Mouse (Mus musculus) gastrocnemius, adult 2 months (tissue): ENCODE results near the gene Mael. TPM values are rescaled to one million over a fixed set of nuclear protein-coding genes. Genes with fewer than 3 reads are reported as not detected.
A peak's percentile ranks its signal among the peaks of the same experiment; 100 is the strongest.

Source experiments
- DNase-seq: peaks from one replicate; pipeline ENCODE4 v3.0.0; 2022
- H3K27ac ChIP-seq: fragments of 200-600 bp; 2 replicates; pipeline ENCODE4 v1.8.1; 2022; ENCODE audit warnings: mild to moderate bottlenecking
- H3K4me3 ChIP-seq: fragments of 200-600 bp; 2 replicates; pipeline ENCODE4 v1.8.1; 2022; ENCODE audit warnings: mild to moderate bottlenecking, moderate library complexity
- CTCF ChIP-seq: fragments of 200-600 bp; IDR thresholded peaks from 2 replicates; pipeline ENCODE4 v1.8.1; 2022; ENCODE audit warnings: antibody characterized with exemption, mild to moderate bottlenecking, moderate library complexity
- intact Hi-C: fragments of 180-260 bp; cut with DNase I; formaldehyde crosslinking; loops from one replicate; pipeline ENCODE4 v1.15.1; 2025
- total RNA-seq, 2 experiments: library from RNA; stranded (reverse); gene quantifications; 2 replicates each; pipeline ENCODE4 v1.2.3; 2021

Mael gene
- total RNA-seq, 2 experiments from 2014 or later = not detected

DNA sequence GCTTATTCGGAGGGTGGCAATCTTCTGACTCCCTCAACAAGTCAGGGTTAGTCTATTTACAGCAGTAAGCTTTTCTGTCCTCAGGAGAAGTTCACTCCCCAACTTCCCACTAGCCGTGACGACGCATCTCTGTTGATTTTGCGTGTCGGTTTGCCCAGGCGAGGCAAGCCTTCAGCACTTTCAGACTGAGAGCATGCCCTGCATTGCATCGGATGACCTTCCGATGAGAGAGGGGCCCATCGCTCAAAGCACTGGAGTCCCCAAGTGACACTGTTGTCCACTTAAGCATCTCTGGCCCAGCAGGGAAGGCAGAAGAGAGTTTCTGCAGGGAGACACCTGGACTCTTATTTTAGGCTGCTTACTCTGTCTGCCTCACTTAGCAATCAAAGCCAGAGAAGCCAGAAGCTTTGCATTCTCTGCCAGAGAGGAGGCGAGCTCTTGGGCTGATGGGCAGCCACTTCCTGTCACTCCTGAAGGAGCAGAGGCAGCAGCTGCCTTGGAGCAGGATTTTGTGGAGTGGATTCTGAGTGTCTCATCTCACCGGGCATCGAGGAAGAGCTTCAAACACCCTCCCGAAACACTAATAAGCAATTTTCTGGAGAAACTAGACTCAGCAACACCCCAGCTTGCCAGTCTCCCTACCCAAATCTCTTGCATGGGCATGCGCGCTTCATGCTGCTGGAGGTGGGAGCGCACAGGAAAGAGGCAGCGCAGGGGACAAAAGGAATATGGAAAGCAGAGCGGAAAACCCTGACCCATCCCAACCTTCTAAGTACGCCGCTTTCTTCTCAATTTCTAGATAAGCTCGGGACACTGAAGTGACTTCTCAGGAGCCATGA is 53.9 kb downstream of the Mael start:
- Histone ChIP-seq H3K4me3 (no peak overlapping the region), H3K27ac (no peak overlapping the region)
- no peak for DNase-seq
- intact Hi-C loops = no loop called here
- no peak for TF ChIP-seq CTCF

DNA sequence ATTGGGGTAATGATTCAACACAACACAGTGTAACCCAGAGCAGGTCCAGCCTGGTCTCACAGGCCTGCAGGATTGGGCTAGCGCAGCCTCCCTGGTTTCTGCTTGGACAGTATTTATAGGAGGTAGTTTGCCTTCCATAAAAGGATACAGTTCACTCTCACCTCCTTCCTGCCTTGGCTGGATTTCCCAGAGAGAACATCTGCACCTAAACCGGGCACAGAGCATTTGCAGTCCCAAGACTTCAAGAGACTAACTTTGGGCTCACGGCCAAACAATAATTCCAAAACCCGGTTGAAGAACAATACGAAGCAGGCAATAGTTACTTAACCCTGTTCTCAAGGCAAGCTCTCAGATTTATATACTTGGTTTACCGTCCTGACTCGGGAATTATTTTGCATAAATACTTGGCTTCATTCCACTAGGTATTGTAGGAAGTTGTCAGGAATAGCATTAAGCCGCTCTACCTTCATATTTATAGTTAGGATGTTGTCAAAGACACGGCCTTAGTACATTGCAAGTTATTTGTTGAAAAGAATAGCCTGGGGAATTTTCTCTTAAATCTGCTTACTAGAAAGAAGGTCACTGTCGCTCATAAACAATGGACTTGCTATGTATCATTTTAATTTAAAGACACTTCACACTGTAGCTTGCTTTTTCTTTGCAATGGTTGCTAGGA is 55.5 kb downstream of the Mael start:
- no peak for TF ChIP-seq CTCF
- intact Hi-C loops = no loop called here
- Histone ChIP-seq H3K27ac (no peak overlapping the region), H3K4me3 (no peak overlapping the region)
- DNase-seq = no peak

DNA sequence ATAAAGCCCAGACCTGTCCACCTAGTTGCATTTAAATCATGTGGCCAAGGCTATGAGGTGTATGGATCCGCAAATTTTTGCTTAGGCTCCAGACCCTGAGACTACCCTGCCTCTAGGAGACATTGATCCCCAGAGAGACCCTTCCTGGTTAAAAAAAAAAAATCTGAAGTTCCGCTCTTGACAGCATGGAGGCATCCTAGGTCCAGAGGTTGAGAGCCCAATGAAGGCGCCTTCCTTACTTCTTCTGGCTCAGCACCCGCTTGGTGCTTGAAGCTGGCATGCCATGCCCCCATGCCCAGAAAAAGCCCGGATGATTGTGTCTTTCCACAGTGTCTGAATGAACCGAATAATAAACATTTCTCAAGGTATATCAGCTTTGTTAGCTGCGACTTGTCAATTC is 57.0 kb downstream of the Mael start:
- intact Hi-C loops = no loop called here
- Histone ChIP-seq H3K27ac (no peak overlapping the region), H3K4me3 (no peak overlapping the region)
- TF ChIP-seq CTCF = no peak
- DNase-seq = no peak

DNA sequence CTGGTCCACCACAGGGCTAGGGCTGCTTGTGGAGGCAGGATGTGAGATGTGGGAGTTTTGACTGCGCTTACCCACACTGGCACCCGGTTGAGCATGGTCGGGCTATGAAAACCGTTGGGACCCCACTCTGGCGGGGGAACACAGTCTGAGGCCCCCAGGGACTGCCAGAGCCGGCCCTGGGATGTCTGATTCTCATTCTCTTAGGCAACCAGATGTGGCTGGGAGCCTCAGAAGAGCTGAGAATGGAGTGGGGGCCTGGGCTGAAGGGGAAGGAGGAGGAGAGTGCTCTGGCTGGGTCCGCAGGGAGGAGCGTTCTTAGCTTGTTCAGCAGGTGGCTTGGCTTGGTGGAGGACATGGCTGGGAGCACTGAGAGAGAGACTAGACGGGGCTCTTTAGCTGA is 64.9 kb downstream of the Mael start:
- H3K4me3 ChIP-seq = no peak overlapping the region
- TF ChIP-seq CTCF = no peak
- DNase-seq = no peak
- intact Hi-C loops = no loop called here
- no peak overlapping the region for H3K27ac ChIP-seq

DNA sequence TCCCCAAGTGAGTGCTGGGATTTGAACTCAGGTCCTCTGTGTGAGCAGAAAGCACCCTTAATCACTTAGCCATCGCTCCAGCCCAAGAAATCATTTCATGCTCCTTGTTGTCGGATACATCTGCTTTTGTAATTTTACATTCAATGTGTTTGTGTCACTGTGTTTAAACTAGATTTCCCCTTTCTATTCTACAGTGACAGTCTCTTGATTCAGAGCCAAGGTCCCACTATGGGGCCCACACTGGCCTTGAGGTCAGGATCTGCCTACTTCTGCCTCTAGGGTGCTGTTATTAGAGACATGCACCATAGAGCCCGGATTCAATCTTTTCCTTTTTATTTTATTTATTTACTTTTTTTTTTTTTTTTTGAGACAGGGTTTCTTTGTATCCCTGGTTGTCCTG is 65.6 kb downstream of the Mael start:
- H3K27ac ChIP-seq = no peak overlapping the region
- intact Hi-C loops = no loop called here
- TF ChIP-seq CTCF = no peak
- no peak overlapping the region for H3K4me3 ChIP-seq
- no peak for DNase-seq

DNA sequence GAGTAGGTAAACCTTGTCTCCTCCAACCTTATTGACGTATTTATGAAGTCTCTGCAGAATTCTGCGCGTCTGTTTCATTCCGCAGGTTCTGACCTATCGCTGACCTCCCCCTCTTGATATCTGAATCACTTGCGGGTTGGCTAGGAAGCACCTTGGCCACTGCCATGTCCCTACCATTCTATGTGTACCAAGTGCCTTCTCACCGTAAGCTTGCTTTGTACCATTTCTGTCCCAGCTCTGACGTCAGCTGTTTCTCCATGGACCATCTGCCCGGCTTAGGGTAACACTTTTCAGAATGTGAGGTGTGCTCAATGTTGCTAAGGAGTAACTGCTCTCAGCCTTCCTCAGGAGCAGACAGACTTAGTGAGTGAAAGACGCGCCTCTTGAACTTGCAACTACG is 67.7 kb downstream of the Mael start:
- no peak overlapping the region for H3K4me3 ChIP-seq
- no peak overlapping the region for H3K27ac ChIP-seq
- intact Hi-C loops = no loop called here
- TF ChIP-seq CTCF = no peak
- no peak for DNase-seq

DNA sequence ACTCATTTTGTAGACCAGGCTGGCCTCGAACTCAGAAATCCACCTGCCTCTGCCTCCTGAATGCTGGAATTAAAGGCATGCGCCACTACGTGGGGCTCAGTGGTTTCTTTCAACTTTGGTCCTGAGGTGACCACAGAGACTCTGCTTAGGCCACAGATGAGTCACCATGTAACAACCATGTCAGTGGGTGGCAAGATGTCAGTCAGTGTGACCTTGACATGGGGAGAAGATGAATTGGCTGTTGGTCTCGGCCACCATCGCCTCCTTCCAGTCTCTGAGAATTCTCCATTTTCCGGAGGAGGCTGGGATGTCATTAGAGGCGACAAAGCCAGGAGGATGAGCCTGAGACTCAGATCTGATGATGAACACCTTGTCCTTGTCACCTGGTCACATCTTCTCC is 68.8 kb downstream of the Mael start:
- H3K4me3 ChIP-seq = no peak overlapping the region
- DNase-seq = no peak
- TF ChIP-seq CTCF = no peak
- intact Hi-C loops = no loop called here
- H3K27ac ChIP-seq = no peak overlapping the region

DNA sequence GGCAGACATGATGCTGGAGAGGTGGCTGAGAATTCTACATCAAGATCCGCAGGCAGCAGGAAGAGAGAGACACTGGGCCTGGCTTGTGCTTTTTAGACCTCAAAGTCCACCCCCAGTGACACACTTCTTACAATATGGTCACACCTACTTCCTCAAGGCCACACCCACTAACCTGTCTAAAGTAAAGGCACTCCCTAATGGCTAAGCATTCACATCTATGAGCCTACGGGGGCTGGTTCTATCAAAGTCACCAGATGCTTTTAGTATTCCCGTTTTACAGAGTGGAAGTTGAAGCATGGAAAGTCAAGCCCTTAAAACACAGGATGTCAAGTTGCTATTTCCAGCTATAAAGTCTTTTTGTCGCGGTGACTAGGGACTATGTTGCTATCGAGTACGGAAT is 70.5 kb downstream of the Mael start:
- Histone ChIP-seq H3K27ac (no peak overlapping the region), H3K4me3 (no peak overlapping the region)
- TF ChIP-seq CTCF = no peak
- intact Hi-C loops = no loop called here
- no peak for DNase-seq

DNA sequence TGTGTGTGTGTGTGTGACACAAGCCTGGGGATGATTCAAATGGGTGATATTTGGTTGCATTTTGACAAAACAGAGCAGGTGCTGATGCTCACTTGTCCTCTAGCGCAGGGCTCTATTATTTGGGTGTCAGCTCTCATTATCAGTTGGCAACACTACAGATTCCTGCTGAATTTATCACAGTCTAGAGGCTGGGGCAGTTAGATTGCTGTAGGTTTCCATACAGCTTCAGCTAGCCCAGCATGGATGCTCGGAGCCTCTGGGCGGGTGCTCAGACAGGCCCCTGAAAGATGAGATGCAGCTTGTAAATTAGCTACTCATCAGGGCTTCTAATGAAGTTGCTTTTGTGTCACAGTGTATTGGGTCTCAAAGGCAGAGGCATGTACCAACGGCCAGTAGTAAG is 71.1 kb downstream of the Mael start:
- no peak for DNase-seq
- intact Hi-C loops = no loop called here
- Histone ChIP-seq H3K27ac (no peak overlapping the region), H3K4me3 (no peak overlapping the region)
- no peak for TF ChIP-seq CTCF

DNA sequence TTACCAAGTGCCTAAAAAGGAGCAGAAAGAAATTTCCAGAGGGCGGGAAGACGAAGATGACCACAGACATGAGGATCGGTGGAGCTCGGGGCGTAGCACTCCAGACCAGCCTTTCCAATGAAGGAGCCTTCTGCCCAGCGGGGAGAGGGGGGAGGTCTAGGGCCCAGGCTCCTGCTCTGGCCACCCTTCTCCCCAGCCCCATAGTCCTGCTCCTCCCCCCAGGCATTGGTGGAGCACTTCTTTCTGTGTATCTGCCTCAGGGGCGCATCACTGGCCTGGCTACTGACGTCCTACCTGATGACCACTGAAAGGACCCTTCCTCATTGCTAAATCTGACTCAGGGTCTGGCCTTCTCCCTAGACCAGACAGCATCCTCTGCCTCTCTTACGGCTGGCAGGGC is 73.4 kb downstream of the Mael start:
- no peak for DNase-seq
- Histone ChIP-seq H3K4me3 (no peak overlapping the region), H3K27ac (no peak overlapping the region)
- no peak for TF ChIP-seq CTCF
- intact Hi-C loops = no loop called here

DNA sequence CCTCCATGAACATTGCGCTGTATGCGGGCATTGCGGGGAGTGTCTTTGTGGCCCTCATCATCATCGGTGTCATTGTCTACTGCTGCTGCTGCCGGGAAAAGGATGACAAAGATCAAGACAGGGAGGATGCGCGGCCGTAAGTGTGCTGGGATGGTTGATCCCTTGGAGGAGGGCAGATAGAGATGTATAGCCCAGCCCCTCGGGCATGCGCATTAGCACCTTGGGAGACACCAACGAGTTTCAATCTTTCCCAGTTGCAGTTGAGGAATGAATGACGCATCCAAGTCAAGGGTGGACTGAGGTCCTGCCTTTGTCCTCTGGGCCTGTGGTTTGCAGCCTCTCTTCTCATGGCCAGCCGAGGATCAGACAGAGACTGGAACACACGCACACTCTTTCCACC is 74.0 kb downstream of the Mael start:
- intact Hi-C loops = loop anchor here (5.0 kb wide), 1 partner anchor 88 kb away; the partner anchor contains the start of gene Ildr2
- TF ChIP-seq CTCF = no peak
- H3K27ac ChIP-seq = no peak overlapping the region
- no peak for DNase-seq
- H3K4me3 ChIP-seq = no peak overlapping the region

DNA sequence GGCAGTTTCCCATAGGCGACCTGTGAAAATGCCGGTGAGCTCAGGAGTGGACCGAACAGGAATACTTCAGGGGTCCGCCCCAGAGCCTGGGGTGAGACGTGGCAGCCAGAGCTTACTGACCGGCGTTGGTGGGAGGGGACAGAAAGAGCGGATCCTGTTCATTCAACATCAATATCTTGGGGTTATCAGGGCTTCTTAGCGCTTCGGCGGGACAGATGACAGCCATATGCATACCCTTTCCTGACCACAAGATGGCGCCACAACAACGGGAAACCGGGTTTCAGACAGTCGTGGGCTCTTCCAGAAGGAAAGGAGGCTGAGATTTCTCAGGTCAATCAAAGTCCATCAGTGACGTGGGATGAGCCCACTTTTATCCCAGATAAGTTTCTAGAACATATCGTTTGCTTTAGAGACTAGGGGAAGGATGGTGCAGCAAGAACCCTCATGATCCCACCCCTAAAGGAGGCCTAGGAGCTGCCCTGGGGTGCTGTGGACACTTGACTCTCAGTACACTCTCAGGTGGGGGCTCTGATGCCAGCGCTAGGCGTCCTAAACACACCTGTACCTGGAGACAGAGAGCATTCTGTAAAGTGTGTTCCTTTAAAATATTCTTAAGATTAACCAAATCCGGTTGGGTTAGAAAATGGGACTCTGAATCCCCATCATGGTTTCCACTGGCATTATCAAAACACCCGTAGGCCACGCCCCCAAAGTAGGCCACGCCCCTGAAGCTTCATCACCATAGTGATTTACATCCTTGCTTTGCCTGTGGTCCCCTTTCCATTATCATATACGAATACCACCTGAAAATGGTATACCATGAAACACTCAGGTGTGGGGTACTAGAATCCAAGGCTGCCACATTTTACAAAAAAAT is 77.7 kb downstream of the Mael start:
- no peak overlapping the region for H3K4me3 ChIP-seq
- intact Hi-C loops = loop anchor here (2.0 to 5.0 kb wide), 3 partner anchors 91 to 200 kb away; partner anchors contain the start of gene Ildr2

DNA sequence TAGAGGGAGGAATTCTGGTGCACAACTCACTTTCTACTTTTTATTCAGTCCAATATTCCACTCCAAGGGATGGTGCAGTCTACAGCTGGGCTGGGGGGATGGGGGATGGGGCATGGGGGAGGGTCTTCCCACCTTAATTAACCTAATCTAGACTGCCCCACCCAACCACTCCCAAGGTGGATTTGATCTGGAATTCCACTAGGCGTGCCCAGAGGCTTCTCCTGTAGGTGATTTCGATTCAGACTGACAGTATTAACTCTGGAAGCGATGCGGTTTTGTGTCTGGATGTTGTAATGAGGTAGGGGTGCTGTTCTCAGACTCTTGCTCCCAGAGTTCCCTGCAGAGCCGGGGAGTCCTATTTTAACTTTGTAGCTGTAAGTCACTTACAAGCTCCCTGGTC is 78.4 kb downstream of the Mael start:
- intact Hi-C loops = loop anchor here (2.0 to 5.0 kb wide), 3 partner anchors 92 to 201 kb away; partner anchors contain the start of gene Ildr2
- Histone ChIP-seq H3K27ac (no peak overlapping the region), H3K4me3 (no peak overlapping the region)
- DNase-seq = no peak
- no peak for TF ChIP-seq CTCF

More for the DNA sequence above, 77.7 kb downstream of the Mael start:
- DNase-seq = peak; percentile 77
- TF ChIP-seq CTCF = peak; percentile 94
- no peak overlapping the region for H3K27ac ChIP-seq
